Mouse (Mus musculus): ENCODE measurements around the gene Trim32.

DNA sequence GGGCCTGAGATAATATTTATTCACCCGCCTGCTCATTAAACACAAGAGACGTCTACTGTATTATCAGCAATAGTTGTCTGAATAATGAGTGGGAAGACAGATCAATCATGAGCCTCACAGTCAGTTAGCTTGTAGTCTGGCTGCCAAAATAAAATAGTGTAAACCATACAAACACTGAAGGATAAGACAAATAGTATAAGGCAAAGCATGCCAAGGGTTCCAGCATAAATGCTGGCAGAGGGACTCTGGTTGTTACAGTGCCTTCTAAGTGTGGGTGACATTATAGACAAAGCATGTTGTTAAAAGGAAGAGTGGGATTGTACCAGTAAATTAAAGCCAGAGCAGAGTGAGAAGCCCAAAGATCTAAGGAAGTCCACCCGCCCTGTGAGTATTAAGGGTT, 15.3 kb downstream of the Trim32 start:
- TF ChIP-seq CTCF (IDR thresholded peaks at IDR 0.05; ENCODE audit: low read depth, low read length) (no peak), POLR2A (IDR thresholded peaks at IDR 0.05; ENCODE audit: borderline replicate concordance, low read depth, low read length) (no peak)
